Mouse (Mus musculus) heart, adult 2 months (tissue): ENCODE measurements at regions not wholly inside any gene's neighbourhood (a gene's known extent, or its start where the extent isn't known, plus 50 kb on each side); places are given as distances from the start of the nearest gene placed in this dataset.

ENCODE experiments used
- DNase-seq, 2 experiments: peaks; one replicate each; pipeline ENCODE4 v3.0.0; 2021
- H3K27ac ChIP-seq: fragments of 200-600 bp; 2 replicates; pipeline ENCODE4 v1.8.1; 2022
- H3K27me3 ChIP-seq: fragments of 200-500 bp; 2 replicates; pipeline ENCODE4 v1.6.1; 2012; ENCODE audit warnings: mild to moderate bottlenecking, low read length, inconsistent platforms, mixed read lengths; ENCODE audit not compliant: control insufficient read depth, insufficient read depth
- H3K36me3 ChIP-seq: fragments of 200-500 bp; 2 replicates; pipeline ENCODE4 v1.6.1; 2012; ENCODE audit warnings: low read length, inconsistent platforms; ENCODE audit not compliant: control insufficient read depth, insufficient read depth
- H3K4me1 ChIP-seq: fragments of 200-500 bp; 2 replicates; pipeline ENCODE4 v1.6.1; 2011; ENCODE audit warnings: low read length; ENCODE audit not compliant: control insufficient read depth, insufficient read depth
- H3K4me3 ChIP-seq: fragments of 200-600 bp; 2 replicates; pipeline ENCODE4 v1.8.1; 2022
- H3K79me2 ChIP-seq: fragments of 200-500 bp; replicated peaks from 2 replicates; pipeline ENCODE4 v1.6.1; 2012; ENCODE audit warnings: mild to moderate bottlenecking, inconsistent platforms, low read length, moderate library complexity, mixed read lengths; ENCODE audit not compliant: control insufficient read depth, insufficient read depth
- H3K9ac ChIP-seq: fragments of 200-500 bp; 2 replicates; pipeline ENCODE4 v1.6.1; 2012; ENCODE audit warnings: low read depth, mild to moderate bottlenecking, control low read depth, inconsistent platforms, low read length, mixed read lengths
- CTCF ChIP-seq: fragments of 200-600 bp; IDR thresholded peaks from 2 replicates; pipeline ENCODE4 v1.8.1; 2022; ENCODE audit warnings: antibody characterized with exemption, mild to moderate bottlenecking, moderate library complexity
- EP300 ChIP-seq: fragments of 200-500 bp; IDR thresholded peaks from 2 replicates; pipeline ENCODE4 v1.6.1; 2011; ENCODE audit warnings: low read depth, low read length, control low read depth; ENCODE audit not compliant: insufficient read depth
- POLR2A ChIP-seq: fragments of 200-500 bp; IDR thresholded peaks from 2 replicates; pipeline ENCODE4 v1.6.1; 2011; ENCODE audit warnings: mild to moderate bottlenecking, low read depth, low read length, control low read depth; ENCODE audit not compliant: insufficient read depth
- whole genome bisulfite sequencing: fragments of 180-500 bp; shearing (Covaris S2); methylation state at CpG from one replicate; pipeline ENCODE4 v1.1.7; 2018; 5-methylcytosine and 5-hydroxymethylcytosine counted together
- intact Hi-C: fragments of 180-260 bp; cut with DNase I; formaldehyde crosslinking; loops from one replicate; pipeline ENCODE4 v1.15.1; 2025

DNA sequence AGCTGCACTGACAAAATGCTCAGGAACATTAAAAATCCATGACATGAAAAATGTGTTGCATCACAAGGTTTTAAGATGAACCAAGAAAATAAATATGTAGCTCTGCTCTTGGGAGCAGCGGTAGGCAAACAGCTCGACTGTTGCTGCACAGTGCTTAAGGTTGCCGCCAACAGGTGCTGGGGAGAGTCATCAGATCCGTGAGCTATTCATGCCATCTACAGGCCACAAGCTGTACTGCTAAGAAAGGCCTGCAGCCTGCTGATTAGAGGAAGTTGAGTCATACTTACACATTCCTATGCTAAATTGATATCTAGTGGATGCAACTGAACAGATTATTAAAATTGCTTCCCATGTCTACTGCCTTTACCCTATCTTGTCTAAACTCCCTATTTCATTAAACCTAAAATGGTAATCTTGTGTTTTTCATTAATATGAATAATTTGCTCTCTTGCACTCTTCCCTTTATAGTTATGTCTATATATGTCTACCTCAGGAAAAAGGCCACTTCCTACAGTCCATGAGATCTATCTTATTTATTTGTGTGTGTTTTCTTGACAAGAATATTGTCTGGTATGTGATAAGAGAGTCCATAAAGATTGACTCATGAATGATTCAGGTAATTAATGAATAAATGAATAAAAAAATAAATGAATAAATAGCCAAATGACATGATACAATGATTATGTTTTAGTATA is 754.9 kb downstream of the Rab28 start:
- H3K79me2 ChIP-seq: no peaks in the 10 kb centered on the region
- intact Hi-C loops: loop anchor here (5.0 kb wide), 1 partner anchor 671 kb away; no protein-coding TSS in a partner anchor

GRCm38 (mm10) chr5:40929127-40929526 is 778.8 kb downstream of the Rab28 start:
- Histone ChIP-seq H3K9ac (no peak overlapping the region), H3K27me3 (no peaks in the 10 kb centered on the region), H3K79me2 (no peaks in the 10 kb centered on the region), H3K27ac (no peak overlapping the region), H3K4me1 (no peaks in the 10 kb centered on the region), H3K4me3 (no peak overlapping the region), H3K36me3 (no peaks in the 10 kb centered on the region)
- no peak for DNase-seq
- TF ChIP-seq CTCF (no peak), EP300 (no peak), POLR2A (no peak)
- WGBS: 71% methylated on average over 3 of the region's 3 CpGs
- intact Hi-C loops: no loop called here

More for the DNA sequence above, 754.9 kb downstream of the Rab28 start:
- no peaks in the 10 kb centered on the region for H3K36me3 ChIP-seq
- no peak overlapping the region for H3K27ac ChIP-seq
- no peak overlapping the region for H3K9ac ChIP-seq
- H3K4me3 ChIP-seq: no peak overlapping the region
- peak; percentile 78 for TF ChIP-seq CTCF
- TF ChIP-seq EP300: no peak
- no peaks in the 10 kb centered on the region for H3K27me3 ChIP-seq
- DNase-seq: peak in 1 of 2 experiments; percentile 6
- H3K4me1 ChIP-seq: no peaks in the 10 kb centered on the region
- under 1% methylated on average over 4 of the region's 4 CpGs for WGBS

DNA sequence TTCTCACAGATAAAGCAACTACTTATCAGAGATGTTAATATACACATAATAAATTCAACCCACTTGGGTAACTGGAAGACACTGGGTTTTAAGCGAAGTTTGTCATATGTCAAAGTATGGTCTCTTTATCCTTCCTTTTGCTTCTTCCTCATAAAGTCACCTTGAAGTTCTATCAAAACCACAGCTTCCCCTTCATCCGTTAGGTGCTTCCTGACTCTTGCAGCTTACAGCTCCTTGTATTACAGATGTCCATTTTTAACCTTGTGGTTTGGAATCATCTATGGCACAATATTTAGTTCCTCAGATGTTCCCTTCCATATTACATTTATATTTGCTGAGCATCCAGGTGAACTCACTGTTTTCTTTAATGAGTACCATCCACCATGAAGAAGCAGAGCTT is 787.0 kb downstream of the Rab28 start:
- Histone ChIP-seq H3K4me3 (no peak overlapping the region), H3K27ac (no peak overlapping the region), H3K27me3 (no peaks in the 10 kb centered on the region), H3K79me2 (no peaks in the 10 kb centered on the region), H3K9ac (no peak overlapping the region), H3K36me3 (no peaks in the 10 kb centered on the region), H3K4me1 (no peaks in the 10 kb centered on the region)
- 65% methylated on average over 2 of the region's 2 CpGs for WGBS
- intact Hi-C loops: no loop called here
- TF ChIP-seq CTCF (no peak), EP300 (no peak)
- no peak for DNase-seq

- no peaks in the 10 kb centered on the region for H3K27me3 ChIP-seq
- no peak overlapping the region for H3K4me3 ChIP-seq
- 48% methylated on average over 3 of the region's 3 CpGs for WGBS
- H3K27ac ChIP-seq: no peak overlapping the region
- H3K79me2 ChIP-seq: no peaks in the 10 kb centered on the region
- TF ChIP-seq EP300 (no peak), CTCF (no peak), POLR2A (no peak)
- H3K9ac ChIP-seq: no peak overlapping the region
- no peak for DNase-seq
- H3K4me1 ChIP-seq: no peaks in the 10 kb centered on the region
- intact Hi-C loops: no loop called here
- H3K36me3 ChIP-seq: no peaks in the 10 kb centered on the region
Observed at GRCm38 (mm10) chr5:40908803-40909202, 799.2 kb downstream of the Rab28 start.

- H3K4me1 ChIP-seq: no peaks in the 10 kb centered on the region
- intact Hi-C loops: no loop called here
- H3K36me3 ChIP-seq: no peaks in the 10 kb centered on the region
- DNase-seq: no peak
- H3K9ac ChIP-seq: no peak overlapping the region
- 50% methylated on average over 1 of the region's 1 CpGs for WGBS
- H3K27me3 ChIP-seq: no peaks in the 10 kb centered on the region
- no peak for TF ChIP-seq CTCF
- no peak overlapping the region for H3K27ac ChIP-seq
- H3K4me3 ChIP-seq: no peak overlapping the region
- no peaks in the 10 kb centered on the region for H3K79me2 ChIP-seq
Observed at GRCm38 (mm10) chr5:40901742-40902141, 806.2 kb downstream of the Rab28 start.

GRCm38 (mm10) chr5:40882886-40883285 is 825.1 kb downstream of the Rab28 start:
- Histone ChIP-seq H3K79me2 (no peaks in the 10 kb centered on the region), H3K27me3 (no peaks in the 10 kb centered on the region), H3K4me1 (no peaks in the 10 kb centered on the region), H3K4me3 (no peak overlapping the region), H3K36me3 (no peaks in the 10 kb centered on the region), H3K27ac (no peak overlapping the region), H3K9ac (no peak overlapping the region)
- 69% methylated on average over 5 of the region's 5 CpGs for WGBS
- no peak for DNase-seq
- intact Hi-C loops: no loop called here
- no peak for TF ChIP-seq CTCF
- TF ChIP-seq POLR2A: no peak
- no peak for TF ChIP-seq EP300
